Mouse (Mus musculus) heart, postnatal 0 days (tissue): Measurements from ENCODE around the gene C2cd2l. TPM values are rescaled to one million over a fixed set of nuclear protein-coding genes. Genes with fewer than 3 reads are reported as not detected.

ENCODE experiments used
- ATAC-seq: fragments of 200-750 bp; cut with Nextera tagmentation; 2 replicates; pipeline ENCODE4 v1.8.0; 2017; ENCODE audit warnings: low read depth, moderate number of reproducible peaks, moderate library complexity; ENCODE audit not compliant: insufficient read depth
- DNase-seq: peaks from one replicate; pipeline ENCODE4 v3.0.0-alpha.2; 2016; ENCODE audit warnings: low spot score
- H3K27ac ChIP-seq: fragments of 300-500 bp; sonication (generic); 2 replicates; pipeline ENCODE4 v1.5.1; 2014; ENCODE audit warnings: low read depth, mild to moderate bottlenecking
- H3K27me3 ChIP-seq: fragments of 300-500 bp; sonication (generic); 2 replicates; pipeline ENCODE4 v1.6.1; 2014; ENCODE audit warnings: low read length, mixed read lengths; ENCODE audit not compliant: control insufficient read depth, insufficient read depth
- H3K36me3 ChIP-seq: fragments of 300-500 bp; sonication (generic); replicated peaks from 2 replicates; pipeline ENCODE4 v1.6.1; 2014; ENCODE audit warnings: low read length, mixed read lengths; ENCODE audit not compliant: control insufficient read depth, insufficient read depth
- H3K4me1 ChIP-seq: fragments of 300-500 bp; sonication (generic); 2 replicates; pipeline ENCODE4 v1.6.1; 2014; ENCODE audit warnings: antibody characterized with exemption; ENCODE audit not compliant: control insufficient read depth, insufficient read depth
- H3K4me2 ChIP-seq: fragments of 300-500 bp; sonication (generic); 2 replicates; pipeline ENCODE4 v1.6.1; 2014; ENCODE audit warnings: low read depth, mild to moderate bottlenecking, low read length, moderate library complexity
- H3K4me3 ChIP-seq: fragments of 300-500 bp; sonication (generic); 2 replicates; pipeline ENCODE4 v1.5.1; 2014; ENCODE audit warnings: low read depth, low read length
- H3K9ac ChIP-seq: fragments of 300-500 bp; sonication (generic); replicated peaks from 2 replicates; pipeline ENCODE4 v1.6.1; 2014; ENCODE audit warnings: low read depth, low read length, mixed read lengths
- H3K9me3 ChIP-seq: fragments of 300-500 bp; sonication (generic); replicated peaks from 2 replicates; pipeline ENCODE4 v1.6.1; 2016; ENCODE audit warnings: low read length; ENCODE audit not compliant: control insufficient read depth
- CTCF ChIP-seq: IDR thresholded peaks from 2 replicates; pipeline ENCODE4 v1.5.1; 2016; ENCODE audit warnings: antibody characterized with exemption, control low read depth, low read depth
- EP300 ChIP-seq: IDR thresholded peaks from 2 replicates; pipeline ENCODE4 v1.6.1; 2016; ENCODE audit warnings: antibody characterized with exemption, low read depth
- WGBS: fragments of 180-500 bp; shearing (Covaris S2); extraction: QIAGEN DNeasy Blood & Tissue Kit; methylation state at CpG from one replicate; pipeline ENCODE4 v1.1.7; 2014; 5-methylcytosine and 5-hydroxymethylcytosine counted together
- polyA plus RNA-seq: library from polyadenylated mRNA; unstranded; fragments of >200 nt; fragmentation: Nextera tagmentation; extraction: Ambion mirVana; gene quantifications from 2 replicates; pipeline ENCODE4 v1.2.1, GENCODE M21; 2015
- total RNA-seq: library from RNA; depleted of rRNA; stranded (reverse); fragments of >200 nt; gene quantifications from 2 replicates; pipeline ENCODE4 v1.2.3, GENCODE M21; 2014; ENCODE audit warnings: low replicate concordance

C2cd2l gene
- total and polyA plus RNA-seq, 2 experiments from 2014 or later: 5.0 to 16.8 TPM

- Histone ChIP-seq H3K36me3 (peaks cover 11% of the 10 kb centered on the region), H3K27me3 (no peaks in the 10 kb centered on the region), H3K27ac (peak overlapping the region; percentile 77), H3K4me1 (peaks cover 22% of the 10 kb centered on the region), H3K9me3 (no peaks in the 10 kb centered on the region), H3K4me3 (peak overlapping the region; percentile 96), H3K4me2 (peak overlapping the region; percentile 89), H3K9ac (peak overlapping the region; percentile 29; the same call in 1 of the 2 replicates)
- no peak for TF ChIP-seq CTCF
- TF ChIP-seq EP300: no peak
- ATAC-seq: peak; percentile 19; the same call in 1 of the 2 replicates
- 17% methylated on average over 6 of the region's 6 CpGs for WGBS
- DNase-seq: peak; percentile 72
Observed at GRCm38 (mm10) chr9:44320799-44321133, 681 bp upstream of the C2cd2l start.

- DNase-seq (no peak), ATAC-seq (no peak; the same call in 1 of the 2 replicates)
- Histone ChIP-seq H3K9ac (peak overlapping the region; percentile 88), H3K27ac (peak overlapping the region; percentile 72), H3K9me3 (no peaks in the 10 kb centered on the region), H3K4me3 (peak overlapping the region; percentile 96), H3K27me3 (no peaks in the 10 kb centered on the region), H3K36me3 (peaks cover 26% of the 10 kb centered on the region), H3K4me1 (peaks cover 20% of the 10 kb centered on the region), H3K4me2 (peak overlapping the region; percentile 89)
- WGBS: 4% methylated on average over 37 of the region's 37 CpGs
- TF ChIP-seq CTCF (no peak), EP300 (no peak)
Observed at GRCm38 (mm10) chr9:44319105-44319886, 789 bp downstream of the C2cd2l start.

- ATAC-seq: no peak
- no peaks in the 10 kb centered on the region for H3K9me3 ChIP-seq
- 32% methylated on average over 3 of the region's 3 CpGs for WGBS
Observed at GRCm38 (mm10) chr9:44318826-44319095, 1.3 kb downstream of the C2cd2l start.

GRCm38 (mm10) chr9:44318076-44318825, 1.8 kb downstream of the C2cd2l start:
- no peak overlapping the region for H3K27ac ChIP-seq
- peak overlapping the region; percentile 96 for H3K4me3 ChIP-seq
- no peaks in the 10 kb centered on the region for H3K9me3 ChIP-seq
- peak overlapping the region; percentile 88 for H3K9ac ChIP-seq
- peaks cover 20% of the 10 kb centered on the region for H3K4me1 ChIP-seq
- no peaks in the 10 kb centered on the region for H3K27me3 ChIP-seq
- H3K4me2 ChIP-seq: peak overlapping the region; percentile 89
- no peak for TF ChIP-seq CTCF
- no peak for TF ChIP-seq EP300
- ATAC-seq: no peak
- peaks cover 37% of the 10 kb centered on the region for H3K36me3 ChIP-seq
- 53% methylated on average over 5 of the region's 5 CpGs for WGBS
- no peak for DNase-seq

More at GRCm38 (mm10) chr9:44318826-44319095, 1.3 kb downstream of the C2cd2l start:
- Histone ChIP-seq H3K4me2 (peak overlapping the region; percentile 89), H3K36me3 (peaks cover 31% of the 10 kb centered on the region), H3K27ac (no peak overlapping the region), H3K4me3 (peak overlapping the region; percentile 96), H3K27me3 (no peaks in the 10 kb centered on the region), H3K4me1 (peaks cover 20% of the 10 kb centered on the region), H3K9ac (peak overlapping the region; percentile 88)
- TF ChIP-seq EP300 (no peak), CTCF (no peak)
- DNase-seq: no peak

GRCm38 (mm10) chr9:44317452-44317851, 2.6 kb downstream of the C2cd2l start:
- H3K9me3 ChIP-seq: no peaks in the 10 kb centered on the region
- H3K36me3 ChIP-seq: peaks cover 44% of the 10 kb centered on the region
- peaks cover 20% of the 10 kb centered on the region for H3K4me1 ChIP-seq
- H3K27ac ChIP-seq: no peak overlapping the region
- H3K4me2 ChIP-seq: 0 out of 2 replicates have a peak overlapping the region, but pooled peaks have one; percentile 89
- no peak overlapping the region for H3K4me3 ChIP-seq
- no peak overlapping the region for H3K9ac ChIP-seq
- ATAC-seq: no peak
- H3K27me3 ChIP-seq: no peaks in the 10 kb centered on the region
- no peak for DNase-seq
- no peak for TF ChIP-seq EP300
- no peak for TF ChIP-seq CTCF
- WGBS: 73% methylated on average over 4 of the region's 4 CpGs
